Mouse (Mus musculus) inflammation-experienced regulatory T-cells (primary cell): ENCODE measurements around the gene Garnl3. TPM values are rescaled to one million over a fixed set of nuclear protein-coding genes. Genes with fewer than 3 reads are reported as not detected.

Experiments
- polyA plus RNA-seq, 2 experiments: library from polyadenylated mRNA; unstranded; fragments of 100-300 nt; shearing (Covaris generic); gene quantifications; one replicate each; pipeline ENCODE4 v1.2.1; 2017

The Garnl3 gene
- polyA plus RNA-seq: 1 to 10 TPM; 1.2 to 5.1 TPM

DNA sequence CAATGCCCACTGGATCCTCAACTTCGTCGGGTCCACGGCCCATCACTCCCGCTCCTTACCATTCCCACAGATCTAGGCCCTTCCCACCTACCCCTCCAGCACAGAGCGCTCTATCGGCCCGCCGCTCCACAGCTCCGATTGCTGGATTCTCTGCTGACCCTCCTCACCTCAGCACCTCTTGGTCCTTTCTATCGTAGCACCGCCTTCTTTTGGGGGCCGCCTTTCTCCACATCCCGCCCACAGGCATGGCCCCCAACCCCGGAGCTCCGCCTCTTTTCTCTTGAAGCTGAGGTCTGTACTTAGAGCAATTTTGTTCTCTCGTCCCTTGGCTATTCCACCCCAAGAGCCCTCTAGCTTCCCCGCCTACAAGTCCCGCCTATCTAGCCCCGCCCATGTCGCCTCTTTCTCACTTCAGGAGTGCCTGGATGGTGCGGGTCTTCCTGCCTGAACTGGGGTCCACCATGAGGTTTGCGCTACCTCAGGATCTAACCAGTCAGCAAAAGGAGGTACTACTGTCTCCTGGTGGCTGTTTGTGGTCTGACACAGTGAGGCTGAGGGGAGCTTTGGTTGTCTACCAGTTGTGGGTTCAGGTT is at the start of gene Garnl3:
Gene Garnl3, minus strand, starts transcription at position 155 of the 593 bp plus-strand sequence.

DNA sequence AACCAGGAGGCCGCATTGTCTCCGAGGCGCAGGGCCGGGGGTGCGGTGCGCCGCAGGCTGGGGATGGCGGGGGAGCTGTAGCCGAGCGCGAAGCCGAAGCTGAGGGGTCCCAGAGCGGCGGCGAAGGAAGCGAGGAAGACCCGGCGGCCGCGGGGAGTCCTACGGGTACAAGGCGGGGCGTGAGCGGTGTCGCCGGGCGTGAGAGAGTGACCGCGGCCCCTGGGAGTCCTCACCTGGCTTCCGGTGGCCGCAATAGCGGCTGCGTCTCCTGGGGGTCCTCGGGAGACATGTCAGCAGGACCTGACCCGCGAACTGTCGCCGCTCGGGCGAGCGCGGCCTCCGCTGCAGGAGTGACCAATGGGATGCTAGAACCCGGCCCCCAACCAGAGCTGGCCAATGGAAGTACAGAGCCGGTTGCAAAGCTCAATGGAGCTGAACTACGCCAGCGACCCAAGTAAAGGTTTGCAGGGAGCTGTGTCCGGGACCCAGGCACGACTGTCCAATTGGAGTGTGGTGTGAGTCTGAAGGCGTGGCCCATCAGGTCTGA is 149.7 kb downstream of the Garnl3 start, which contains the start of gene Slc2a8:
Gene Slc2a8, minus strand, starts transcription at position 359 of the 547 bp plus-strand sequence.

DNA sequence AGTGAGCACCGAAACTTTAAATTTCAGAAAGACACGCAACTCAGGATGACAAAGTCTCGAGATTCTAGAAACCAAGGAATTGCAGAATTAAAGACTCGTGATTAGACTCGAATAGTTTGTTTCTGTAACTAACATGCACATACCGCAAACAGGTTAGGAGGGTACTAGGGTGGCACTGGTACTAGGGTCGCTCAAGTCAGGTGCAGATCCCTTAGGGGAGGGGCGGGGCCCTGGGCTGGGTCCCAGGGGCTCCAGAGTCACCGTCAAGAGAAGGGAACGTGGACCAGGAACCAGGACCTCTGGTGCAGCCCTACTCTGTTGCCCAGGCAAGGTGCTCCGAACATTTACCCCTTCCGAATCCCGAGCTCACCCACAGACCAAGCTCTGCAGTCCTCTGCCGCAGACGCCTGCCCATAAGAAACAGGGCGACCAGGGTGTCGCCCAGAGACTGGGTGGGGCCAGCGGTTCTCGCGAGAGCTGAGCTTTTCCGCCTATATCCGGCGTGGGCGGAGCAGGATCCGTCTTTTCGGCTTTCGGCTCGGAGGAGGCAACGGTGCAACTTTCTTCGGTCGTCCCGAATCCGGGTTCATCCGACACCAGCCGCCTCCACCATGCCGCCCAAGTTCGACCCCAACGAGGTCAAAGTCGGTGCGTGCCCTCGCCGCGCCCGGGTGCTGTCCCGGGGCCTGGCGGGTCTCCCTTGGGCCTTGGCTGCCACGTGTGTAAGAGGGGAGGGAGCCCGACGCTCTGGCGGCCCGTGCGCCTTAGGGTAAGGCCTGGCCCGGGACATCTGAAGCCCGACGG is 170.1 kb downstream of the Garnl3 start, which contains the start of the genes Rpl12 and Lrsam1:
Gene Rpl12, plus strand, starts transcription at position 368 of the 804 bp plus-strand sequence.
Gene Lrsam1, minus strand, starts transcription at position 423 of the 804 bp plus-strand sequence.

Other genes starting within 250 kb of the Garnl3 start
- gene Rpl12, start 170.1 kb downstream of the Garnl3 start, polyA plus RNA-seq: 10 to 100 TPM; 33.3 to 41.2 TPM
- 10 to 100 TPM in 1 of 2 experiments, 1 to 10 TPM in 1; 8.0 to 17.7 TPM for gene Lrsam1, start 170.0 kb downstream of the Garnl3 start, polyA plus RNA-seq
- 10 to 100 TPM in 1 of 2 experiments, 1 to 10 TPM in 1; 9.0 to 13.6 TPM for gene Slc2a8, start 149.6 kb downstream of the Garnl3 start, polyA plus RNA-seq
- 10 to 100 TPM; 19.5 to 38.0 TPM for gene Angptl2, start 84.4 kb upstream of the Garnl3 start, polyA plus RNA-seq
- gene Ralgps1, start 239.8 kb upstream of the Garnl3 start, polyA plus RNA-seq: 1 to 10 TPM; 7.5 to 9.8 TPM